Mouse (Mus musculus) erythroid progenitor cell, adult 5-6 weeks (primary cell): ENCODE results near the gene Mipol1. TPM values are rescaled to one million over a fixed set of nuclear protein-coding genes. Genes with fewer than 3 reads are reported as not detected.
"Not testable (repeated sequence)": the region's sequence is repeated elsewhere in the genome, so short reads cannot be mapped to it uniquely, and the experiment has no call there.

Source experiments
- ATAC-seq: replicated peaks from 2 replicates; pipeline ENCODE4 v1.8.0; 2016; ENCODE audit warnings: moderate number of reproducible peaks, mild to moderate bottlenecking, moderate TSS enrichment, inconsistent platforms; ENCODE audit not compliant: poor library complexity, low FRiP score, severe bottlenecking
- total RNA-seq, 2 experiments: library from RNA; stranded (forward) in 1 of 2; stranded (reverse) in 1 of 2; fragments of 150-400 nt in 1 of 2; fragments of 186-747, 209-891 nt in 1 of 2; gene quantifications; 2 replicates each; pipeline versions ENCODE4 v1.2.3 to v1.2.4; 2015 to 2017; ENCODE audit warnings: low replicate concordance in 2 of 2

Gene Mipol1
- total RNA-seq, 2 experiments from 2014 or later: 2.5 to 4.1 TPM

- ATAC-seq: no peak
Measured at GRCm38 (mm10) chr12:57401126-57401525, 170.9 kb downstream of the Mipol1 start.

- no peak for ATAC-seq
Measured at GRCm38 (mm10) chr12:57402360-57402759, 172.1 kb downstream of the Mipol1 start.

GRCm38 (mm10) chr12:57409976-57410375 lies 179.7 kb downstream of the Mipol1 start:
- no peak for ATAC-seq

GRCm38 (mm10) chr12:57413833-57414232 lies 183.6 kb downstream of the Mipol1 start:
- ATAC-seq: no peak

GRCm38 (mm10) chr12:57424902-57425301 lies 194.7 kb downstream of the Mipol1 start:
- no peak for ATAC-seq

GRCm38 (mm10) chr12:57428243-57428642 lies 198.0 kb downstream of the Mipol1 start:
- no peak for ATAC-seq

- no peak for ATAC-seq
Measured at GRCm38 (mm10) chr12:57428767-57429166, 198.5 kb downstream of the Mipol1 start.

GRCm38 (mm10) chr12:57436939-57437659 lies 206.9 kb downstream of the Mipol1 start:
- not testable (repeated sequence) for ATAC-seq

GRCm38 (mm10) chr12:57444281-57444903 lies 214.2 kb downstream of the Mipol1 start:
- ATAC-seq: no peak

- ATAC-seq: no peak
Measured at GRCm38 (mm10) chr12:57447331-57447730, 217.1 kb downstream of the Mipol1 start.

GRCm38 (mm10) chr12:57449299-57449698 lies 219.1 kb downstream of the Mipol1 start:
- ATAC-seq: no peak

- ATAC-seq: no peak
Measured at GRCm38 (mm10) chr12:57450017-57450583, 219.9 kb downstream of the Mipol1 start.

- ATAC-seq: no peak
Measured at GRCm38 (mm10) chr12:57456911-57457310, 226.7 kb downstream of the Mipol1 start.

- no peak for ATAC-seq
Measured at GRCm38 (mm10) chr12:57457339-57457738, 227.1 kb downstream of the Mipol1 start.

- no peak for ATAC-seq
Measured at GRCm38 (mm10) chr12:57464520-57465334, 234.5 kb downstream of the Mipol1 start.

- no peak for ATAC-seq
Measured at GRCm38 (mm10) chr12:57471786-57472185, 241.6 kb downstream of the Mipol1 start.

- ATAC-seq: no peak
Measured at GRCm38 (mm10) chr12:57476876-57477275, 246.6 kb downstream of the Mipol1 start.

- no peak for ATAC-seq
Measured at GRCm38 (mm10) chr12:57481823-57482222, 251.6 kb downstream of the Mipol1 start.

- ATAC-seq: no peak
Measured at GRCm38 (mm10) chr12:57496347-57497119, 266.3 kb downstream of the Mipol1 start.

GRCm38 (mm10) chr12:57500246-57500645 lies 270.0 kb downstream of the Mipol1 start:
- ATAC-seq: no peak
